In genomic region chr16:11176208-11176883, GRCm38 (mm10) we compare ENCODE assay signal across 7 mouse cellular contexts. TPM values are rescaled to one million over a fixed set of nuclear protein-coding genes. Genes with fewer than 3 reads are reported as not detected.
DNase-seq lines count a peak whose midpoint lies in the region; ATAC-seq lines count a peak whose summit lies in the region.

Gene Zc3h7a, minus strand, starts transcription at chr16:11176393.

- DNase-seq in adrenal gland, postnatal 10 days = peak; percentile 95
- DNase-seq in embryonic facial prominence, embryonic 10.5 days (ENCODE audit: low spot score) = peak; percentile 95
- peak; percentile 89 for DNase-seq in kidney, adult 11 months
- DNase-seq in limb, embryonic 10.5 days (ENCODE audit: low spot score) = peak; percentile 92
- peak; percentile 90 for DNase-seq in spleen, adult 12 weeks (ENCODE audit: low spot score)

- peak; percentile 80 for ATAC-seq in granulocyte monocyte progenitor cell, adult 5-6 weeks (replicated peaks; ENCODE audit: poor library complexity, severe bottlenecking)
- ATAC-seq in midbrain, embryonic 13.5 days = peak; percentile 96

- no peaks in the 10 kb centered on the region for H3K36me3 ChIP-seq in embryonic facial prominence, embryonic 10.5 days (replicated peaks)
- no peaks in the 10 kb centered on the region for H3K36me3 ChIP-seq in limb, embryonic 10.5 days
- H3K36me3 ChIP-seq in midbrain, embryonic 13.5 days = no peaks in the 10 kb centered on the region

- H3K4me2 ChIP-seq in midbrain, embryonic 13.5 days (replicated peaks) = peak within 1 kb of the TSS; percentile 91

- peak within 1 kb of the TSS; percentile 88 for H3K9ac ChIP-seq in midbrain, embryonic 13.5 days (replicated peaks)

- peak within 1 kb of the TSS; percentile 90 for H3K27ac ChIP-seq in embryonic facial prominence, embryonic 10.5 days (replicated peaks)
- H3K27ac ChIP-seq in limb, embryonic 10.5 days = peak within 1 kb of the TSS; percentile 92
- peak within 1 kb of the TSS; percentile 89 for H3K27ac ChIP-seq in midbrain, embryonic 13.5 days

- H3K9me3 ChIP-seq in embryonic facial prominence, embryonic 10.5 days = 0 out of 2 replicates have a peak, but pooled peaks cover 2% of the 10 kb centered on the region
- no peaks in the 10 kb centered on the region for H3K9me3 ChIP-seq in limb, embryonic 10.5 days (replicated peaks)
- no peaks in the 10 kb centered on the region for H3K9me3 ChIP-seq in midbrain, embryonic 13.5 days

- H3K27me3 ChIP-seq in embryonic facial prominence, embryonic 10.5 days (replicated peaks; ENCODE audit: low read depth, poor library complexity, severe bottlenecking) = peaks cover 10% of the 10 kb centered on the region; the same call in 1 of the 2 replicates
- H3K27me3 ChIP-seq in limb, embryonic 10.5 days (ENCODE audit: low read depth, poor library complexity, severe bottlenecking) = peaks cover 9% of the 10 kb centered on the region; the same call in 1 of the 2 replicates
- H3K27me3 ChIP-seq in midbrain, embryonic 13.5 days = peaks cover 8% of the 10 kb centered on the region

- WGBS in embryonic facial prominence, embryonic 10.5 days = under 1% methylated on average over 57 of the region's 57 CpGs
- under 1% methylated on average over 56 of the region's 57 CpGs for WGBS in limb, embryonic 10.5 days
- WGBS in midbrain, embryonic 13.5 days = under 1% methylated on average over 48 of the region's 57 CpGs

- peaks cover 28% of the 10 kb centered on the region for H3K4me1 ChIP-seq in embryonic facial prominence, embryonic 10.5 days
- peaks cover 24% of the 10 kb centered on the region for H3K4me1 ChIP-seq in limb, embryonic 10.5 days
- peaks cover 23% of the 10 kb centered on the region for H3K4me1 ChIP-seq in midbrain, embryonic 13.5 days (replicated peaks)

- peak within 1 kb of the TSS; percentile 92 for H3K4me3 ChIP-seq in embryonic facial prominence, embryonic 10.5 days
- H3K4me3 ChIP-seq in limb, embryonic 10.5 days = peak within 1 kb of the TSS; percentile 92
- H3K4me3 ChIP-seq in midbrain, embryonic 13.5 days (replicated peaks) = peak within 1 kb of the TSS; percentile 88

RNA-seq across cellular contexts. Expression of gene Zc3h7a, which starts in this region (rescaled TPM):
- 10 to 100 TPM; 49.0 to 83.8 TPM for total RNA-seq in adrenal gland, postnatal 10 days (2021)
- polyA plus RNA-seq in embryonic facial prominence, embryonic 10.5 days (2016; fragmentation: Nextera tagmentation; extraction: Ambion mirVana) = 83.7 and 88.5 TPM in 2 replicates
- 178 and 213 TPM in 2 replicates for total RNA-seq in granulocyte monocyte progenitor cell, adult 5-6 weeks (2014; fragmentation: Nextera tagmentation)
- total RNA-seq in granulocyte monocyte progenitor cell, adult 5-6 weeks (2017) = 208 and 260 TPM in 2 replicates
- 61.9 and 71.3 TPM in 2 replicates for polyA plus RNA-seq in limb, embryonic 10.5 days (2016; fragmentation: Nextera tagmentation; extraction: Ambion mirVana)
- polyA plus RNA-seq in midbrain, embryonic 13.5 days (2015; fragmentation: Nextera tagmentation; extraction: Ambion mirVana) = 75.1 and 79.3 TPM in 2 replicates

Comparison
In these comparisons a context has a peak if more than half of its experiments do, and no peak if none do; other contexts are left out.
1. Peak in every context shown above with its lines: DNase-seq, ATAC-seq, H3K4me3 ChIP-seq and H3K27ac ChIP-seq.